Mouse (Mus musculus) right cerebral cortex, postnatal 36 days (tissue): ENCODE data around the gene Eif4ebp2.

ENCODE experiments used
- DNase-seq, 2 experiments: peaks; one replicate each; pipeline ENCODE4 v3.0.0; 2022; ENCODE audit warnings: low spot score in 2 of 2, mixed read lengths in 1 of 2

The Eif4ebp2 gene

DNA sequence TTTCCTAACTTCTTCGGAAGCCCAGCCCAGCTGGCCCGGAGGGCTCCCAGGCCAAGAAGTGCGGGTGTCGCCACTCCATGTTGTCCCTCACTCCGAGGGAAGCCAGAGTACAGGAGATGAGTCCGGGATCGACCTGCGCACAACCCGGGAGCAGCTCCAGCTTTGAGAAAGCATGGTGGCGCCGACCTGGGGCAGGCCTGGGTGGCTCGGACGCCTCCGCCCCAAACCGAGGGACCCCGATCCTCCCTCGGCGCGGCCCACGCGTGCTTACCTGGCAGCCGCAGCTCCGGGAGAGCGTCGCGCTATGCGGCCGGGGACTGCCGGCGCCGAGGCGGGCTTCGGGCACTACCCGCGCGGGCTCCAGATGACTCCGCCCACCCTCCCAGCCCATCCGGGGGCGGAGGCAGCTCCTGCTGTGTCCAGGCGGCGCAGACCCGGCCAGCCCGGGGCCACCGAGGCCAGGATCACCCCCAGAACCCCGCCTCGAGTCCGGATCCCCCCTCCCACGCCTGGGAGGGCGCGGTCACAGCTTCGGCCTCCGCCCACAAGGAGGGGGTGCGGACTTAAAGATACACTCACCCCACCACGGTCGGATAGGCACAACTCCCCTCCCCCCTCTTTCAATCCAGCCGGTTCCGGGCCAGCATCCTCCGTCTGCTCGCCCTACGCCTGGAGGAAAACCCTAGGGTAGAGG, 69.3 kb downstream of the Eif4ebp2 start, which contains the start of gene Pald1:
Gene Pald1, minus strand, starts transcription at position 510 of the 694 bp plus-strand sequence.
- DNase-seq, result peak; percentile 21 to 42

DNA sequence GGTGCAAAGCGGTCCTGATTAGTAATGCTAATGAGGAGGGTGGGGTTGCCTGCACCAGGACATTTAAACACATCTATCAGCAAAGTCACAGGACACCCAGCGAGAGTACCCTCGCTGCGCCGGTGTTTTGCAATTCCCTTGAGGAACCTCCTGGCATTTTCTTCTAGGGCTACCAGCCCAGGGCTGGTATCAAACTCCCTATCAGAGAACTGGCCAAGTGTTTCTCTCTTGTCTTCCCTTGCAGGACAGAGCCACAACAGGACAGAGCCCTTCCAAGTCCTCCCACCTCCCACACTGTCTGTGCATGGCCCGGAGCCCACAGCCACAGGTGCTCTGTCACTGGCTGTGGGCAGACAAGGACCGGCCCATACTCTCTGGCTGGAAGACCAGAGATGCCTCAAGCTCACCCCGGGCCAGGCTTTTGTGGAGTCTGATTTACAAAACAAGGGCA, 70.2 kb downstream of the Eif4ebp2 start:
- DNase-seq, result no peak

DNA sequence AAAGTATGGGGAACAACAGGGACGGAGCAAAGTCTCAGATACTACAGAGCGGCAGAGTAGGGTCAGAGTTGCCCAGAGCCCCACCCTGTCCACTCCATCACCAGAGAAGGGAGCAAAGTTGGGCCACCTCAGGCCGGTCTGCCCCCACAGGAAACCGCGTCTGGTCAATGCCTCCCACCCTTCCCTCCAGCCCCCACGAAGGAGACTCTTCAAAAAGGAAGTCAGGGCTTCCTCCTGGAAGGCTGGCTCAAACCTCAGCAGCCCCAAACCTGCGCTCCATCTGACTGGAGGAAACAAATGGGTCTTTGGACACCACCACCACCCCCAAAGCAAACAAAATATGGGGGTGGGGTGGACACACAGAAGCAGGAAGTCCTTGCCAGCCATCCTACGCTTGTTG, 70.6 kb downstream of the Eif4ebp2 start:
- no peak for DNase-seq

DNA sequence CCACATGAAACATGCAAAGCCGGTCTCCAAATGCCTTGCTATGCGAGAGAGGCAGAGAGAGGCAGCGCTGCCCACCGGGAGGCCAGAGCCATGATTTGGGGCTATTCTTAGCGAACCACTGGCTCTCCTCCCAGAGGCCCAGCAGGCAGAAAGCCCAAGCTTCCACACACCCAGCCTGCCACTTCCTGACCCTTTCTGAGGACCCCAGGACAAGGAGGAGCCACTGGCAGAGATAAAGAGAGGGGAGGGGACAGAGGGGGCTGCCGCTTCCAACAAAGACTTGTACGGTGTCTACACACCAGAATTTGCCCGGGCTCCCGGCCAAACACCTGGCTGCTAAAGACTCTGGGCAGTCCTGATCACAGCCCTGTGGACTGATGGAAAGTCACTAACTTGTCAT, 72.3 kb downstream of the Eif4ebp2 start:
- DNase-seq, result no peak

DNA sequence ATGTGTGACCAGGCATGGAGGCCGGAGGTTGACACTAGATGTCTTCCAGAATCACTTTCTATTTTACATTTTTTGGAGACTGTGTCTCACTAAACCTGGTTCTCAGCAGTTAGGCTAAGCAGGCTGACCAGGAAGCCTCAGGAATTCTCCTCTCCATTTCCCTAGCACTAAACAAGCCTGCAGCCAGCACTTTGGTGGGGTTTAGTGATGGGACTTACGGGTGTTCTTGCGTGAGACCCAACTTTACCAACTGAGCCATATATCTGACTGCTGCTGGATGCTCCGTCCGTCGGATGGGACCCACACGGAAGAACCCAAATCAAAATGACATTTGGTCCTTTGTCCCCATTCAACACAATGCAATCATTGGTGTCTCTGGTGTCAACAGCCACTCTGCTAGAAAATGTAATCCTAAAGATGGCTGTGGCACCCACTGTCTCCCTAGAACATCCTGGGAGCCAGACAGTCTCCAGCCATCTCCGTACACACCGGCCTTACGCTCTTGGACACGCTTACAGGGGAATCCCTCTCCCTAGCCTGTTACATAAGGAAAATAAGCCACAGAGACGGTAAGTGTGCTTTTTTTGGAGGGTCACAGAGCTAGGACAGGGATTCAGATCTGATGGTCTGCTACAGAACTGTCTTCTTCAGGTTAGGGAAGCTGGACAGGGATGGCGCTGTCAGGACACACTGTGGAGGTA, 73.0 kb downstream of the Eif4ebp2 start:
- DNase-seq, result no peak

DNA sequence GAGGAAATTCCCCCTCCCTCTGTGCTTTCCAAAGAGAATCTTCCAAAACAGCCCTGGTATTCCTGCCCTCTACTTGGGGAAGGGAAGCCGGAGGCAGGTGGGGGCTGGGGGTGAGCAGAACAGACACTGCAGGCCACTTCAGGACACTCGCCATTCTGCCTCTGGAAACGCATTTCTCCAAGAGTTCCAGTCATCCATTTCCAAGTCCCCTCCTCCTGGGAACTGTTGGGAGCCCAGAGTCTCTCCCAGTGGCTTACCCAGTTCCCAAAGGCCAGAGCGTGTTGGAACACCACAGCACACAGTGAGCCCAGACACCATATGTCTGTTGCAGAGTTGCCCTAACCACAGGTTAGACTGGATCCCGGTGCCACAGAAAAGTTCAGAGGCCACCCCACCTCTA, 73.8 kb downstream of the Eif4ebp2 start:
- no peak for DNase-seq
